ENCODE assay signal across 28 mouse cellular contexts in the genomic region with DNA sequence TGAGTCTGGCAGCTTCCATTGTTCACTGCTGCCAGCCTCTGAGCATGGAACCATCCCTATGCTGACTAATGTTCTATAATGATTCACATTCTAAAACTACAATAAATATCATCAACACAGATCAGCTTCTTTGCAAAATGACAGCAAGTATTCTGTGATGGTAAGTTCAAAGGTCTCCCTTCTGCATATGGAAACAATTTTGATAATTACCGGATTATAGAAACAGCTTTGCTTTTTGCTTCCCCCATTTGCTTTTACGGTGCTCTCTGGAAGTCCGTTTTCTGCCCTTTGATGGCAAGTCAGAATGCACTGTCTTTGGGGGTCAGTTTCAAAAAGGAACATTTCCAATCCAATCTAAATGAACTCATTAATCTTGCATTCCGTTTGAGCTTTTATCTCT. TPM values are rescaled to one million over a fixed set of nuclear protein-coding genes. Genes with fewer than 3 reads are reported as not detected.
DNase-seq lines count a peak whose midpoint lies in the region; ATAC-seq and TF ChIP-seq lines count a peak whose summit lies in the region.
"Had no signal": no experiment of that assay in that cellular context is flagged by ENCODE, and none has a peak within 500 bp of the region (broad histone marks: within the 10 kb centered on the region; RNA-seq: fewer than 3 reads in every experiment).

No protein-coding gene starts in this region.

- WGBS in forebrain, embryonic 11.5 days = 32% methylated on average over 4 of the region's 4 CpGs
- 37% methylated on average over 4 of the region's 4 CpGs for WGBS in forebrain, embryonic 10.5 days
- 39% methylated on average over 4 of the region's 4 CpGs for WGBS in midbrain, embryonic 14.5 days
- WGBS in midbrain, embryonic 10.5 days = 59% methylated on average over 4 of the region's 4 CpGs

- no peaks in the 10 kb centered on the region for H3K9me3 ChIP-seq in forebrain, embryonic 11.5 days (ENCODE audit: control insufficient read depth, low read length)
- H3K9me3 ChIP-seq in forebrain, embryonic 10.5 days = no peaks in the 10 kb centered on the region
- no peaks in the 10 kb centered on the region for H3K9me3 ChIP-seq in midbrain, embryonic 14.5 days (ENCODE audit: control insufficient read depth, low read length)
- no peaks in the 10 kb centered on the region for H3K9me3 ChIP-seq in midbrain, embryonic 10.5 days (replicated peaks)
- H3K9me3 ChIP-seq: embryonic facial prominence, embryonic 15.5 days; hindbrain, embryonic 12.5 days; liver, embryonic 12.5 days had no signal

- H3K36me3 ChIP-seq in forebrain, embryonic 11.5 days (ENCODE audit: control insufficient read depth, insufficient read depth, low read length) = no peaks in the 10 kb centered on the region
- no peaks in the 10 kb centered on the region for H3K36me3 ChIP-seq in forebrain, embryonic 10.5 days (replicated peaks)
- H3K36me3 ChIP-seq in midbrain, embryonic 14.5 days (ENCODE audit: control insufficient read depth, insufficient read depth, low read length) = no peaks in the 10 kb centered on the region
- no peaks in the 10 kb centered on the region for H3K36me3 ChIP-seq in midbrain, embryonic 10.5 days
- H3K36me3 ChIP-seq: embryonic facial prominence, embryonic 15.5 days; hindbrain, embryonic 12.5 days; liver, embryonic 12.5 days had no signal

- DNase-seq in forebrain, embryonic 11.5 days (ENCODE audit: low spot score) = no peak
- no peak for DNase-seq in forebrain, embryonic 10.5 days (ENCODE audit: extremely low spot score, low spot score)
- peak; percentile 37 for DNase-seq in midbrain, embryonic 14.5 days
- DNase-seq in midbrain, embryonic 10.5 days (ENCODE audit: low spot score) = no peak
- DNase-seq in Muller cell, postnatal 12 days (ENCODE audit: inconsistent ontology term) = peak; percentile 67
- DNase-seq in brain, embryonic 14.5 days (ENCODE audit: low read depth) = peak; percentile 49
- no peak for DNase-seq in ovary, adult 18-20 months (ENCODE audit: low spot score)
- DNase-seq: adrenal gland, postnatal 14 days; B cell, adult 2 months; cerebellum, adult 18-20 months; cerebellum, postnatal 10 days; gastrocnemius, postnatal 36 days; heart, adult 18-20 months; heart, postnatal 36 days; kidney, adult 9 months; kidney, postnatal 10 days; layer of hippocampus, postnatal 36 days; left cerebral cortex, postnatal 4 days; liver, postnatal 0 days; lung, postnatal 36 days; thymus, adult 2 months; thymus, postnatal 36 days had no signal

- H3K9ac ChIP-seq in forebrain, embryonic 11.5 days (ENCODE audit: low read length) = no peak overlapping the region
- no peak overlapping the region for H3K9ac ChIP-seq in midbrain, embryonic 14.5 days (replicated peaks; ENCODE audit: low read length)
- H3K9ac ChIP-seq: embryonic facial prominence, embryonic 15.5 days; hindbrain, embryonic 12.5 days; liver, embryonic 12.5 days; liver, postnatal 0 days had no signal

- 0 out of 2 replicates have a peak, but pooled peaks have one; percentile 33 for ATAC-seq in forebrain, embryonic 11.5 days (replicated peaks; ENCODE audit: low FRiP score)
- ATAC-seq in midbrain, embryonic 14.5 days (ENCODE audit: low FRiP score, low TSS enrichment) = no peak
- ATAC-seq: hindbrain, postnatal 0 days; intestine, postnatal 0 days; liver, embryonic 12.5 days; liver, postnatal 0 days had no signal

- no peaks in the 10 kb centered on the region for H3K27me3 ChIP-seq in forebrain, embryonic 11.5 days (ENCODE audit: control insufficient read depth, insufficient read depth, low read length)
- H3K27me3 ChIP-seq in forebrain, embryonic 10.5 days (ENCODE audit: poor library complexity, severe bottlenecking) = no peaks in the 10 kb centered on the region
- H3K27me3 ChIP-seq in midbrain, embryonic 14.5 days (ENCODE audit: control insufficient read depth, insufficient read depth, low read length) = no peaks in the 10 kb centered on the region
- no peaks in the 10 kb centered on the region for H3K27me3 ChIP-seq in midbrain, embryonic 10.5 days (ENCODE audit: low read depth, poor library complexity, severe bottlenecking)
- H3K27me3 ChIP-seq: embryonic facial prominence, embryonic 15.5 days; hindbrain, embryonic 12.5 days; liver, embryonic 12.5 days had no signal

- no peak for TF ChIP-seq POLR2A in brain, embryonic 14.5 days (IDR thresholded peaks at IDR 0.05; ENCODE audit: borderline replicate concordance, extremely low read depth, insufficient read depth, insufficient read length, poor library complexity, severe bottlenecking)

- H3K27ac ChIP-seq in forebrain, embryonic 11.5 days (ENCODE audit: low read depth, low read length) = no peak overlapping the region
- H3K27ac ChIP-seq in forebrain, embryonic 10.5 days = no peak overlapping the region
- no peak overlapping the region for H3K27ac ChIP-seq in midbrain, embryonic 14.5 days (replicated peaks; ENCODE audit: low read depth, low read length)
- H3K27ac ChIP-seq in midbrain, embryonic 10.5 days (replicated peaks) = no peak overlapping the region
- H3K27ac ChIP-seq: embryonic facial prominence, embryonic 15.5 days; hindbrain, embryonic 12.5 days; hindbrain, postnatal 0 days; liver, embryonic 12.5 days had no signal

- 0 out of 2 replicates have a peak, but pooled peaks cover 2% of the 10 kb centered on the region for H3K4me1 ChIP-seq in forebrain, embryonic 11.5 days (replicated peaks; ENCODE audit: control insufficient read depth, insufficient read depth, low read length)
- H3K4me1 ChIP-seq in forebrain, embryonic 10.5 days = peaks cover 12% of the 10 kb centered on the region
- H3K4me1 ChIP-seq in midbrain, embryonic 14.5 days (ENCODE audit: control insufficient read depth, insufficient read depth, low read length) = no peaks in the 10 kb centered on the region
- no peaks in the 10 kb centered on the region for H3K4me1 ChIP-seq in midbrain, embryonic 10.5 days
- H3K4me1 ChIP-seq: embryonic facial prominence, embryonic 15.5 days; hindbrain, embryonic 12.5 days; liver, embryonic 12.5 days had no signal

- H3K4me2 ChIP-seq in forebrain, embryonic 11.5 days (ENCODE audit: low read depth, low read length, severe bottlenecking) = no peak overlapping the region
- no peak overlapping the region for H3K4me2 ChIP-seq in midbrain, embryonic 14.5 days (ENCODE audit: low read length)
- H3K4me2 ChIP-seq: embryonic facial prominence, embryonic 15.5 days; heart, embryonic 11.5 days; hindbrain, embryonic 12.5 days; liver, embryonic 12.5 days had no signal

- TF ChIP-seq CTCF in brain, embryonic 14.5 days (IDR thresholded peaks at IDR 0.05; ENCODE audit: borderline replicate concordance, extremely low read depth, insufficient read depth, insufficient read length) = no peak

- no peak overlapping the region for H3K4me3 ChIP-seq in forebrain, embryonic 11.5 days (ENCODE audit: low read depth, low read length)
- no peak overlapping the region for H3K4me3 ChIP-seq in forebrain, embryonic 10.5 days
- no peak overlapping the region for H3K4me3 ChIP-seq in midbrain, embryonic 14.5 days (replicated peaks; ENCODE audit: low read depth, low read length)
- no peak overlapping the region for H3K4me3 ChIP-seq in midbrain, embryonic 10.5 days
- H3K4me3 ChIP-seq: embryonic facial prominence, embryonic 15.5 days; hindbrain, embryonic 12.5 days; liver, embryonic 12.5 days had no signal

RNA-seq across cellular contexts. Expression of gene Atxn7l3b, which starts 32.2 kb away (rescaled TPM):
- polyA plus RNA-seq in forebrain, embryonic 11.5 days (2014; fragmentation: Nextera tagmentation; extraction: Ambion mirVana) = 234 TPM in 2 replicates
- 180 and 193 TPM in 2 replicates for polyA plus RNA-seq in forebrain, embryonic 10.5 days (2016; fragmentation: Nextera tagmentation; extraction: Ambion mirVana)
- 332 and 356 TPM in 2 replicates for polyA plus RNA-seq in midbrain, embryonic 14.5 days (2014; fragmentation: Nextera tagmentation; extraction: Ambion mirVana)
- 218 and 233 TPM in 2 replicates for polyA plus RNA-seq in midbrain, embryonic 10.5 days (2016; fragmentation: Nextera tagmentation; extraction: Ambion mirVana)
- polyA plus RNA-seq in brain, embryonic 14.5 days (2012; rRNA removed) = 140 and 195 TPM in 2 replicates

Comparison
In these comparisons a context has a peak if more than half of its experiments do, and no peak if none do; other contexts are left out.
1. DNase-seq: peak in midbrain, embryonic 14.5 days (single experiment), Muller cell, postnatal 12 days (single experiment) and brain, embryonic 14.5 days (single experiment); none in forebrain, embryonic 11.5 days (single experiment), forebrain, embryonic 10.5 days (single experiment), midbrain, embryonic 10.5 days (single experiment) and ovary, adult 18-20 months (single experiment).